Comparison of ENCODE assay signal across 20 mouse cellular contexts in genomic region chr5:130627800-130628199, GRCm38 (mm10).
A peak's percentile ranks its signal among the peaks of the same experiment; 100 is the strongest.
DNase-seq lines count a peak whose midpoint lies in the region; ATAC-seq lines count a peak whose summit lies in the region.
"Had no signal": no experiment of that assay in that cellular context is flagged by ENCODE, and none has a peak within 500 bp of the region (broad histone marks: within the 10 kb centered on the region; RNA-seq: fewer than 3 reads in every experiment).

No protein-coding gene starts in this region.

- H3K4me2 ChIP-seq in forebrain, embryonic 14.5 days (ENCODE audit: low read length) = no peak overlapping the region
- H3K4me2 ChIP-seq in forebrain, embryonic 15.5 days (replicated peaks) = no peak overlapping the region
- H3K4me2 ChIP-seq: hindbrain, embryonic 15.5 days; limb, embryonic 12.5 days; liver, embryonic 13.5 days; lung, embryonic 15.5 days had no signal

- WGBS in forebrain, embryonic 14.5 days = 80% methylated on average over 2 of the region's 2 CpGs
- WGBS in forebrain, embryonic 15.5 days = 80% methylated on average over 2 of the region's 2 CpGs

- peaks cover 4% of the 10 kb centered on the region; the same call in 1 of the 2 replicates for H3K4me1 ChIP-seq in forebrain, embryonic 14.5 days (ENCODE audit: control insufficient read depth, insufficient read depth, low read length)
- peaks cover 15% of the 10 kb centered on the region for H3K4me1 ChIP-seq in forebrain, embryonic 15.5 days
- H3K4me1 ChIP-seq: liver, embryonic 13.5 days had no signal

- H3K27ac ChIP-seq in forebrain, embryonic 14.5 days (ENCODE audit: low read depth, low read length) = no peak overlapping the region
- H3K27ac ChIP-seq in forebrain, embryonic 15.5 days (replicated peaks) = no peak overlapping the region
- H3K27ac ChIP-seq: embryonic facial prominence, embryonic 10.5 days; hindbrain, embryonic 15.5 days; kidney, postnatal 0 days; layer of hippocampus, adult 2 months; limb, embryonic 12.5 days; liver, embryonic 13.5 days; lung, embryonic 15.5 days had no signal

- H3K9me3 ChIP-seq in forebrain, embryonic 14.5 days (replicated peaks; ENCODE audit: control insufficient read depth, low read length) = no peaks in the 10 kb centered on the region
- no peaks in the 10 kb centered on the region for H3K9me3 ChIP-seq in forebrain, embryonic 15.5 days
- H3K9me3 ChIP-seq: embryonic facial prominence, embryonic 10.5 days; hindbrain, embryonic 15.5 days; limb, embryonic 12.5 days; lung, embryonic 15.5 days had no signal

- no peaks in the 10 kb centered on the region for H3K27me3 ChIP-seq in forebrain, embryonic 14.5 days (replicated peaks; ENCODE audit: control insufficient read depth, insufficient read depth, low read length)
- H3K27me3 ChIP-seq in forebrain, embryonic 15.5 days = no peaks in the 10 kb centered on the region
- H3K27me3 ChIP-seq: hindbrain, embryonic 15.5 days; limb, embryonic 12.5 days; liver, embryonic 13.5 days had no signal

- H3K9ac ChIP-seq in forebrain, embryonic 14.5 days (ENCODE audit: low read length) = no peak overlapping the region
- H3K9ac ChIP-seq in forebrain, embryonic 15.5 days (replicated peaks) = no peak overlapping the region
- H3K9ac ChIP-seq: hindbrain, embryonic 15.5 days; limb, embryonic 12.5 days; liver, embryonic 13.5 days; lung, embryonic 15.5 days had no signal

- peak; percentile 68 for DNase-seq in forebrain, embryonic 14.5 days (ENCODE audit: low spot score)
- peak; percentile 46 for DNase-seq in layer of hippocampus, adult 9-11 months
- DNase-seq in layer of hippocampus, postnatal 14 days (ENCODE audit: low spot score in 2 of 2) = no peak
- peak; percentile 18 to 35 for DNase-seq in right cerebral cortex, adult 2 months (ENCODE audit: low spot score in 2 of 2)
- no peak for DNase-seq in right cerebral cortex, postnatal 4 days
- DNase-seq in T-cell, adult 2 months (ENCODE audit: low spot score) = no peak
- no peak for DNase-seq in gastrocnemius, adult 18-20 months (ENCODE audit: low spot score)
- DNase-seq: adrenal gland, adult 2 months; cerebellum, adult 18-20 months; gastrocnemius, postnatal 14 days; kidney, adult 11 months; liver, embryonic 13.5 days; thymus, postnatal 4 days had no signal

- H3K36me3 ChIP-seq in forebrain, embryonic 14.5 days (ENCODE audit: control insufficient read depth, insufficient read depth, low read length) = no peaks in the 10 kb centered on the region
- H3K36me3 ChIP-seq in forebrain, embryonic 15.5 days = no peaks in the 10 kb centered on the region
- H3K36me3 ChIP-seq: embryonic facial prominence, embryonic 10.5 days; hindbrain, embryonic 15.5 days; limb, embryonic 12.5 days; liver, embryonic 13.5 days; lung, embryonic 15.5 days had no signal

- no peak for ATAC-seq in forebrain, embryonic 14.5 days
- no peak; the same call in 1 of the 2 replicates for ATAC-seq in forebrain, embryonic 15.5 days (replicated peaks)

- H3K4me3 ChIP-seq in forebrain, embryonic 14.5 days (ENCODE audit: low read depth, low read length) = no peak overlapping the region
- H3K4me3 ChIP-seq in forebrain, embryonic 15.5 days = no peak overlapping the region
- H3K4me3 ChIP-seq: embryonic facial prominence, embryonic 10.5 days; hindbrain, embryonic 15.5 days; layer of hippocampus, adult 2 months; limb, embryonic 12.5 days; liver, embryonic 13.5 days; lung, embryonic 15.5 days had no signal

Comparison
In these comparisons a context has a peak if more than half of its experiments do, and no peak if none do; other contexts are left out.
1. DNase-seq: peak in forebrain, embryonic 14.5 days (single experiment), layer of hippocampus, adult 9-11 months (single experiment) and right cerebral cortex, adult 2 months (2 of 2); none in layer of hippocampus, postnatal 14 days (0 of 2), right cerebral cortex, postnatal 4 days (single experiment), T-cell, adult 2 months (single experiment) and gastrocnemius, adult 18-20 months (single experiment).